Mouse (Mus musculus) cortical plate, adult 2 months (tissue): ENCODE results near the gene Cfap299.

ENCODE experiments used
- CTCF ChIP-seq: fragments of 200-500 bp; IDR thresholded peaks from 2 replicates; pipeline ENCODE4 v1.5.1; 2011; ENCODE audit warnings: mild to moderate bottlenecking, control low read depth, low read length; ENCODE audit not compliant: insufficient read depth; ENCODE audit errors: extremely low read depth
- POLR2A ChIP-seq: fragments of 200-500 bp; IDR thresholded peaks from 2 replicates; pipeline ENCODE4 v1.6.1; 2011; ENCODE audit warnings: mild to moderate bottlenecking, low read length, control low read depth; ENCODE audit not compliant: insufficient read depth; ENCODE audit errors: extremely low read depth

GRCm38 (mm10) chr5:98369426-98369825 lies 40.3 kb downstream of the Cfap299 start:
- TF ChIP-seq CTCF (no peak), POLR2A (no peak)
